Mouse (Mus musculus) T-helper 1 cell (primary cell): ENCODE measurements around the gene Gm3336.

Source experiments
- in situ Hi-C: fragments of 300-600 bp; cut with MboI, MseI; formaldehyde crosslinking; loops from one replicate; pipeline ENCODE4 v1.15.1; 2025; ENCODE audit warnings: high pct_unique_total_duplicates

Gene Gm3336

DNA sequence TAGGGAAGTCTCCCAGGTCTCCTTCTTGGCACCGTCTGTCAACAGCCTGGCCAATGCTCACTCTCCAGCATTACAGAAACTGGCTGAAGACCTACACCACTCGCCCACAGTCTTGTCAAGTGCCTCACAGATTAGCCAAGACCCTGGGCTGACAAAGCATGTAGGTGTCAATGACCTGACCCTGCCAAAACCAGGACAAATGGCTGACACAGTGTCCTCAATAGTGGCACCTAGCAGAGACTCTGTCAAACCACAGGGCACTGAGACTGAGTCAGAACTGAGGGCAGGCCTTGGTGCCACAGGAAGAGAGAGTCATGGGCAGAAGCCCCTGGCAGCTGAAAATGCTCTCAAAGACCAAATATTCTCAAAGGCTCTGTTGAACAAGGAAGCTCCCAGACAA lies 3.3 kb upstream of the Gm3336 start:
- in situ Hi-C loops: loop anchor here (10.0 kb wide), 1 partner anchor 50 kb away; the partner anchor contains the start of gene Mpv17l2

DNA sequence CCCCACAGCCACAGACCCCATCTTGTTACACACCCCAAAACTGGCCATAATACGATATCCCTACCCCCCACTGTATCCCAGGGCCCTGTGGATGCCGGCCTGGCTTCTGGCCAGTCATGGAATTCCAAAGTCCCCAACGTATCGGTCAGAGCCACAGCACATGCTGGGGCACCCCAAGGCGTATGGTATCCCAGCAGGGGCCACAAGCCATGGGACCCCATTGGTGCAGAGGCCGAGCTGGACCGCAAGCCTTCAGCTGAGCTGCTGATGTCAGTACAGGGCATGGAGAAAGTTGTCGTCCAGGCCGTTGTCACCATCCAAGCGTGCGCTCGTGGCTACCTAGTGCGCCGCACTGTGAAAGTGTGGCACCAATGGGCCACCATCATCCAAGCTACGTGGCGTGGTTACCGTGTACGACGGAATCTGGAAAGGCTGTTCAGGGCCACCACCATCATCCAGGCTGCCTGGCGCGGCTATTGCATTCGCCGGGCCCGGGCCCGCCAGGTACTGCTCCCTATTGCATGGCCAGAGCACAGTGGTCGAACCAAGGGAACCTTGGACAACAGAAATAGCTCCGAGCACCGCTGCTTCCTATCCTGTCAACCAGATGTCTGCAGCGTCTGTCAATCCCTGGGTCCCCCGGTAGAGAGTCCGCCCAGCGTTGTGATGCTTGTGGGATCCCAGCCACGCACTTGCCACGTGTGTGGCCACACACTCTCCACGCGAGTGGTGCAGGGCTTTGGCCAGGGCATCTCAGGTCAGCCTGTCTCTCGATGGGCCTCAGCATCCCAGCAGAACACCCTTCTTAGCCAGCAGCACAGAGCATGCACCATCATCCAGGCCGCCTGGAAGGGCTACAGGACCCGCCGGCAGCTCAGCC lies 1.6 kb upstream of the Gm3336 start:
- in situ Hi-C loops: loop anchor here (10.0 kb wide), 1 partner anchor 48 kb away; the partner anchor contains the start of gene Mpv17l2

DNA sequence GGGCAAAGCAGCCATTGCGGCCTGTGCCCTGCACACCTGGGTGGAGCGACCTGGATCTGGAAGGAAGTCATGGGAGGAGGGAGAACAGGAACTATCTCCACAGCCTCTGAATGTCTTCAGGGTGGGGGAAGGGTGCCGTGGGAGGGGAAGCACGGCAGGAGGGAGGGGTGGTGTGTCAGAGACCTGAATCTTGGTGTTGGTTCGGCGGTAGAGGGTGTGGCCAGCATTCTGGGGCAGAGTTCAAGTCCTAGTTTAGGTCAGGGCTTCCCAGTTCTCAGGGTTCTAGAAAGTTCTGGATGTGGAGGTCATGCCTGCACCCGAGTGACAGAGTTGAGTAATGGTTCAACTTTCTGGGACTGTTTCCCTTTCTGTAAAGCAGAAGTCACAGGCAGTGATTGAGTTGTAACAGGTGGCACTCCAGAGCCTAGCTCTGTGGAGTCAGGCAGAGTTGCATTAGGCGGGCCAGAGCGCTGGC lies 1.5 kb downstream of the Gm3336 start:
- in situ Hi-C loops: loop anchor here (10.0 kb wide), 1 partner anchor 45 kb away; the partner anchor contains the start of gene Mpv17l2

DNA sequence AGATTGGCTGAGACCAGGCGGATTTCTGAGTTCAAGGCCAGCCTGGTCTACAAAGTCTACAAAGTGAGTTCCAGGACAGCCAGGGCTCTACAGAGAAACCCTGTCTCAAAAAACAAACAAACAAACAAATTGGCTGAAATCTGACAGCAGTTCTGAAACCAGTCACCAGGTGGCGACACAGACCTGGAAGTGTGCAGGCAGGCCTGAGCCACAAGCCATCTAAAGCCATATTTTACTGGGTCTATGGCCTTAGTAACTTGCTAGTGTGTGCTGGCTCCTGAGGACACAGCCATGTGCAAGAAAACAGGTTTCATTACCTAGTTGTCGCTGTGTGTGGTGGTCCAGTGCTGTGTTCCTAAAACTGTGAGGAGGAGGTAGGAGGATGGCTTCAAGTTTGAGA lies 2.4 kb downstream of the Gm3336 start:
- in situ Hi-C loops: no loop called here

DNA sequence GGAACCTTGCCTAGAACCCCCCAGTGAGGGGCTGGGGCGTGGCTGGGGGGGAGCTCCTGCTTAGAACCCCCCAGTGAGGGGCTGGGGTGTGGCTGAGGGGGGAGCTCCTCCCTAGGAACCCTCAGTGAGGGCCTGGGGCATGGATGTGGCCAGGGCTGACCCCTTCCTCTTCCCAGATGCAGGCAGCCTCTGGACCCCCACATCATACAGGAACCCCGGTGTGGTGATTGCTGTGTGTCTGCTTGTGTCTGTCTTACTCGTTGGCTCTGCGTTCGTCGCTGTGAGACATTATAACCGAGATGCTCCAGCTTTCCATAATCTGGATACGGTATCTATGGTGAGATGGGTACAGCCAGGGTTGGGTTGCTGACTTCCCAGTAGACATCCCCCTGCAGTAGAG lies 3.3 kb downstream of the Gm3336 start:
- in situ Hi-C loops: no loop called here

DNA sequence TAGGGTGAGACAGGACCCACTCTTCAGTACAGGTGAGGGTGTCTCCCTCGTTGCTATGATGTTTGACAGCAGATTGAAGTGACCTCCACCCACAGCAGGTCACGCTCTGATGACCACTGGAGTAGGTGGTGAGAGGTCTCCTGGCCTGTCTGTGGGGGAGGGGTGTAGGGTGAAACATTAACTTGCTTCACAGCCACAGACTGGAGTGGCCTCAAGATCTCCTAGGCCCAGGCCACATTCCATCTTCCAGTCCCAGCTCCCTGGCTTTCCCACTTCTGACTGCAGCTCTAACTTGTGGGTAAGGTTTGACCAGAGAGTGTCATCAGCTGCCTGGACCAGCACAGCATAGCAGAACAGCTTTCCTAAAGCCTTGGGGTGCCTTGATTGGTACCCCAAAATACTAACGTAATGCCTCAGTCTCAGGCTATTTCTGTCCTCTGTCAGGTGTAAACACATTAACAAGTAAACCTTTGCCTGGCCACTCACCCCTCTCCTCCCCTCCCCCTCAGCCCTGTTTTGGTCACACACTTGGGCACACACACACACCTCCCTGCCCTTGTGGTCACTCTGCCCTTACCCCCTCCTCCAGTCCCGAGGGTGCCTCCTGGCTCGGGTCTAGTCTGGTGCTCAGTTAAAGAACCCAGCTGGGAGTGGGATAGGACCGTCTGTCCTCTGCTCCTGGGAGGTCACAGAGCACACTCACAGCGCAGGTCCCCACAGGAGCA lies 5.3 kb downstream of the Gm3336 start, which contains the start of gene Pde4c:
TSS of gene Pde4c (plus strand) at position 235 of the 725 bp plus-strand sequence.
- in situ Hi-C loops: no loop called here

DNA sequence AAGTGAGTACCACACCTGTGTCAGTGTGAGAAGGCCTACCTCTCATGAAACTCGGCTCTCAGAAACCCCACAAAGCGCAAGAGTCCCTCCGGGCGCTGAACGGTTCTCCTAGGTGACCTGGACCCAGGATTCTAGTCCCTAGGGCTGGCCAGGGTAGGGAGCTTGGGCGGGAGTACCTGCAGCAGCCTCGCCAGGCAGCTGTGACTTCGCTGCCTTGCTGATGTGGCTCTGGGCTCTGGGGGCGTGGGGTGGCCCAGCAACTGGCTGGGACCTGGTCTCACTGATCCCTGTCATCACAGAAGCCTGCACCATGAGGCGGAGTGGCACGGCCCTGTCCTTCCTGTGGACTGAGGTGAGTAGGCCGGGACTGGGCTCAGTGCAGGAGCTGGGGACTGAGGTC lies 5.9 kb downstream of the Gm3336 start:
- in situ Hi-C loops: no loop called here

DNA sequence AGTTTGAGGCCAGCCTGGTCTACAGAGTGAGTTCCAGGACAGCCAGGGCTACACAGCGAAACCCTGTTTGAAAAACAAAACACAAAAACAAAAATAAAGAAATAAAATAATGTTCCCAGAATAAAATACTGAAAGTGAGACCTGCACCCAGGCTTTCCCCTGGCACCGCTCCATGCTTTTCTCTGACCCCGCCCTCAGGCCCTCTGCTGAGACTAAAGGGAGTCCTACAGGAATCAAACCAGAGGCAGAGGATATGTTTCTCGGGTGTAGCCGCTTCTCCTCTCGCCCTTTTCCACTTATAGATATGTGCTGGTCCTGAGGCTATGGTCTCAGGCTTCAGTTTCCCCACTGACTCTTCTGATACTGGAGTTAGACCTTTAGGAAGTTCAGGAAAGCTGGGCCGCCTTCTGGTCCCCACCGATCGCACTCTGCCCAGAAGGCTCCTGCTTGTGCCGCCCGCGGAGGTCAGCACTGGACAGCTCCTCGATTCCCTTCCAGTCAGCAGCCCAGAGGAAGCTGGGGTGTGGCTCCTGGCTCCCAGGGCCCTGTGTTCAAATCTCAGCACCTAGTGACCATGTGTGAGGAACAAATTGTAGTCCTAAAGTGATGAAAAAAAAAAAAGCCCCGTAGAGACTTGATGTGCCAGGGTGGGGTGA lies 7.6 kb downstream of the Gm3336 start:
- in situ Hi-C loops: no loop called here

DNA sequence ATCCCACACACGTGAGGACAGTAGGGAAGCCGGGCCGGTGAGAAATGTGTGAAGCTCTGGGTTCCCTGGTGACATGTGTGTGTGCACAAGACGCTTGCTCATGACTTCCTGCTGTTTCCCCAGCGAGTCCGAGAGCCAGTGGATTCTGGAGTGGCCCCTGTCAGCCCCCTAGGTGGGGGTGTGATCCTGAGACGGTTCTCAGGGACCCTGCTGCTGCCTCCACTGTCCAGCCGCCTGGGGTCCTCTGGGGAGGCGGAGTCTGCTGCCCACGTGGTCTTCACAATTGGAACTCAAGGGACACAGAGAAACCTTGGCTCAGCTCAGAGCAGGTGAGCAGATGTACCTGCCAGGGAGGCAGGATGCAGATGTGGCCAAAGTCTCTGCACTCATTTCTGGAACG lies 8.4 kb downstream of the Gm3336 start:
- in situ Hi-C loops: no loop called here

DNA sequence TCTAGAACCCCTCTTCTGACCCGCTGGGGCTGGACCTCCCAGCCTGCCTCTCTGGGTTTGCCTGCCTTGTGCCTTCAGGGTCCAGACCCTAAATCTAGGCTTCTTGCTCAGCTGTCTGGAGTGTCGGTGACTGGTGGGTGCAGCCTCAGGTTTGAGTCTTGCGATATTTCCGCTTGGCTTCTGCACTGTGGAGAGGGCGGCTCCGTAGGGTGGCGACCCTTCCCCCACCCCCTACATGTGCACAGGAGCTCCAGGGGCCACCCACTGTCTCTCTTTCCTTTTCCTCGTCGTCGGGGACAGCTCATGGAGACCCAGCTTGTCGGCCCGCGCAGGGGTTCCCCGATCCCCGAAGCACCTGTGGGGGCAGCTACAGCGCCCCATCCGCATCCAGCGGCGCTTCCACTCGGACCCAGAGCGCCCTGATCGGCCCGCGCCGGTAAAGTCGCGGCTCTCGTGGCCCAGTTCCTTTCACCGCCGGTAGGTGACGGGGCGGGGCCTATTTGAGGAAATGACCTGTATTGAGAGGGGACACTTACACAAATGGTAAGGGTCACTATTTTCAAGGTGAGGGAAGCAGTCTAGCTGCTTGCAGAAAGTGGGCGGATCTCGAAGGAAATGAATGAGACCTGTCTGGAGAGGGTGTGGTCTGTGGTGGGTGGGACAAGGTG lies 11.6 kb downstream of the Gm3336 start:
- in situ Hi-C loops: loop anchor here (10.0 kb wide), 1 partner anchor 235 kb away; no protein-coding TSS in a partner anchor

DNA sequence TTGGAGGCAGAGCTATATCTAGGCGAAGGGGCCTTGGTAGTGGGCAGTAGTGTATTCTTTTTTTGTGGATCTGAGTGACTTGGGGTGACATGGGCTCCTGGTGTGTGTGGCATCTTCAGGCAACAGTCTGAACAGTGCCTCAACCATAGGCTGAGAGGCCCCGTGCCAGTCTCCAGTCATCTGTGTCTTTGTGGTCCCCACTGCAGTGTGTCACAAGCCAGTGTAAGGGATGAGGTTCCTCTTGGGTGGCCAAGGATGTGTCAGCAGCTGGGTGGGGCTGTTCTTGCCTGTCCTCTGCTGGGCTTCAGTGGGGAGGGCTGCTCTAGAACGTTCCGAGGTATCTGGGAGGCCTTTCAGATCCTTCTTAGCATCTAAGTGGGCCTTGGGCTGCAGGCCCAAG lies 12.6 kb downstream of the Gm3336 start:
- in situ Hi-C loops: loop anchor here (10.0 kb wide), 1 partner anchor 234 kb away; no protein-coding TSS in a partner anchor

DNA sequence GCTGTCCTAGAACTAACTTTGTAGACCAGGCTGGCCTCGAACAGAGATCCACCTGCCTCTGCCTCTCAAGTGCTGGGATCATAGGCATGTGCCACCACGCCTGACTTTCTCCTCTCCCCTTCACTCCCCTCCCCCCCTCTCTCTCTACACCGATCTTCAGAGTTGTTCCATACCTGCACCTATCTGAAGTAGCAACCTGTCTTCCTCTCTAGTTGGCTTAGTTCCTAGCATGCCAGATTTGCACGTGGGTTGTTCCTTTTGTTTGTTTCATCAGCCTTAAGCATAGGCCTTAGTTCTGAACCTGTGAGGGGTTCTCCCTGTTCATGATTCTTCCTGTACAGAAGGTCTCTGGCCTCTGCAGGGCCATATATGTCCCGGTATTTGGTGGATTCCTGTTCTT lies 19.4 kb downstream of the Gm3336 start:
- in situ Hi-C loops: loop anchor here (10.0 kb wide), 1 partner anchor 227 kb away; no protein-coding TSS in a partner anchor

DNA sequence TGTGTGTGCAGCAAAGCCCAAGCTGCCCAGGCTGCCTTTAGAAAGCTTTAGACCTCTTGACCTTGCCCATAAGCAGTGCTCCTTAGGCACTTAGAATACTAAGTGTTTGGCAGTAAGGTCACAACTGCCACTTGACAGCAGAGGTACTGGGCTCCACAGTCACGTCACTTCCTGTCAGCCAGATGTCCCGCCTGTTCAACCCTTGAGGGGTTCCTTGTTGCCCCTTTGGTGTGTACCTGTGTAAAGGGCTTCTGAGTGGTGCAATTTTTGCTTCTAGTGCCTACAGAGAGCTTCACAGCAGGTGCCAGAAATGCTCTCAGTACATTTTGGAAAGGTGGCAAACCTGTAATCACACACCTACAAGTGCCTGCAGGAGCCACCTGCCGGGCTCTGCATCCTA lies 19.9 kb downstream of the Gm3336 start:
- in situ Hi-C loops: loop anchor here (10.0 kb wide), 1 partner anchor 227 kb away; no protein-coding TSS in a partner anchor

DNA sequence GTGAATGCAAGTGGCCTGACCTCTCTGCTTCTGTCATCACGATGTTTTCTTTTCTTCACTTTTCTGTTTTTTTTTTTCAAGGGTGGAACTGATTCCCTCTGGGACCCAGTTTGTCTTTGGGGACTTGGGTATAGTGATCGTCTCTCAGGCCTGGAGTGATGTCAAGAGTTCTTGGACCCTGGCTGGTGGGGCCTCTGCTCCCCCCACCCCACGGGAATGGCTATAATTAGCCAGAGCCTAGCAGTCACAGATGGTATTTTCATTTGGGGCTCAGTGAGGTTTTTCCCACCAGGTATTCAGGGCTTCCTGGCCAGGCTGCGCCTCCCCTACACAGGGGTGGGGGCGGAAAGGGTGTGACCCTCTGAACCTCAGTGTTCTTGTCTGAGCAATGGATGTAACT lies 23.3 kb downstream of the Gm3336 start:
- in situ Hi-C loops: no loop called here

DNA sequence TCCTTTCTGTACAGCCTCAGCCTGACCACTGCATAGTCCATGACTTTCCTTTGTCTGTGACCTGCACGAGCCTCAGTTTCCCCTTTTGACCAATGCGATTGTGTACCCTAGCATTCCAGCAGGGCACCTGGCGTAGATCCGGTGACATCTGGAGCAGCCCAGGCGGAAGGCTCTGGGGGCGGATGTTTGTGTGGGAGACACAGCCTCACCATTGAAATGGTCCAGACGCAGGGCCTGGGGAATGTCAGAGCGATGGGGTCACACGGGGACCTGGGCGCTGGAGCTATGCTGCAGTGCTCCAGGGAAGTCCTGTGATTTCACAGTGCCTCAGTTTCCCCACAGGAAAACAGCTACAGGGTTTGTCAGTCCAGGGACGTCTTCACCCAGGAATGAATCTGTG lies 23.8 kb downstream of the Gm3336 start:
- in situ Hi-C loops: no loop called here

DNA sequence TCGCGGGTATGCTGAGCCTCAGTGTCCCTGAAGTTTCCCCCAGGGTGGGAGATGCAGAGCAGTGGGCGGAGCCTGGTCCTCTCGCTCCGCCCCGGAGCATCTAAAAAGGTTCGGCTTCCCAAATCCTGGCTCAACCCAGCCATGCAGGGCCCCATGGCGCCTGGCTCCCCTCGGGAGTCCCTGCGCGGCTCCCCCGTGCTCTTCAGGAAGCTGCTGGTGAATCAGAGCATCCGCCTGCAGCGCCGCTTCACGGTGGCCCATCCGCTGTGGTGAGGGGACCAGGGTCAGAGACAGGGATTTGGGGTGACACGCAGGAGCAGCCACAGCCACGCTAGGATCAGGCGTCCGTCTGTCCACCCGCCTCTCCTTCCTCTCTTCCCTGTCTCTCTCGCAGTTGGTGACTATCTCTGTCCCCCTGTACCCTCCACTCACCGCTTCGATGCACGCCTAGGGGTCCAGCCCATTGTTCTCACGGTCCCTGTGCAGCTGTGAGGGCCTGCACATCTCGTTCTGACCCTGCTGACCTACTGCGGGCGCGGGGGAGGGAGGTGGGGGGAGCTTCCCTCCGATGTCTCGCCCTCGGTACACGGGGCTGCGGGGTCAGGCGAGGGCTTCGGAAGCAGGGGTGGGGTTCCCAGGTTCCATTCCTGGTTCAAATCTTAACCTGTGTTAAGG lies 24.8 kb downstream of the Gm3336 start:
- in situ Hi-C loops: no loop called here

DNA sequence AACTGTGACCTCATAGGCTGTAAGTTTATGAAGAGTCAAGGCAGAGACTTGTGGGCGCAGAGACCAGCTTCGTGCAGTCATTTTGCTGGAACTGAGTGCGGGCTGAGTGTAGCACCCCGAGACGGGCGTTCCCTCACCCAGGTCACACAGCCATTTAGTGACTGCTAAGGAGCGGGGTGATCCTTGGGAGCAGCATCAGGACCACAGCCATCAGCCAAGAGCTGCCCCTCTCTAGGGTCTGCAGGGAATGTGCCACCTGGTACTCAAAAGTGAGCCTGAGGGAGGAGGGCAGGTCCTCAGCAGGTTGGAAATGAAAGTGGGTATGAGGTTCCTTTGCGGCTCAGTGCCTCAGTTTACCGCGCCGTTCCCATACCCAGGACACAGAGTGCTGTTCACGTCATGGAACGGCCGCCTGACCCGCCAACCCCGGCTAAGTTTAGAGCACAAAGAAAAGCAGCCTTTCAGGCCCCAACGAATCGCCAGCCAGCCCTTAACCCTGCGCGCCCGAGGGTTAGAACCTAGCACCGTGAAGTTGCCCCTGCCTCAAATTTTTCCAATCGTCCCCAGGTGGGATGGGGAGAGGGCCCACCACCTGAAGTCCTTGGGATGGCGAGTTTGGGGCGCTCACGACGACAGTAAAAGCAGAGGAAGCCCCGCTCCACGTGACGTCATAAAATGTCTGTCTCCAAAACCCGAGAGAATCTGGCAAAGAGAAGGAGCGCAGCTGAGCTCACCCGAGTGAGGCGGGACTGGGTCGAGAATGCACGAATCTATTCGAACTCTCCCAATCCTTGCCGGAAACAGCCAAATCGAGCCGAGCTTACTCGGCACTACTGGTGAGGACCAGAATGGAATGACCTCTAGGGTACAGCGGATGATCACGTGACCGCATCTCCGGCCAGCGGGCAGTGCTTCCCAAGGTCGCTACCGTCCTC lies 25.6 kb downstream of the Gm3336 start:
- in situ Hi-C loops: no loop called here

DNA sequence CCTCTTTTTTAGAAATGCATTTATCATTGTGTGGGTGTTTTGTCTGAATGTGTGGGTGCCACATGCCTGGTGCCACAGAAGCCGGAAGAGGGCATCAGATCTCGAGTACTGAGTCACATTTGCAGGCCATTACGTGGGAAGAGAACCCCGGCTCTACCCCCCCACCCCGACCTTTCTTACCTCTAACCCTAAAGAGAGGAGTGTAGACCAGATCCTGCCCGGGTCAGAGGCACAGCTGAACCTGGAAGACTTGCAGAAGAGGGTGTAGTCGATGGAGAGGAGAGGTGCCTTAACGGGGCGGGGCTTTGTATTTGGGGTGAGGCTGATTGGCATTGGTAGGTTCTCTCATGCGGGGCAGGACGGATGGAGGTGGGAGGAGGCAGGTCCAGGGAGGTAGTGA lies 26.5 kb downstream of the Gm3336 start:
- in situ Hi-C loops: no loop called here

DNA sequence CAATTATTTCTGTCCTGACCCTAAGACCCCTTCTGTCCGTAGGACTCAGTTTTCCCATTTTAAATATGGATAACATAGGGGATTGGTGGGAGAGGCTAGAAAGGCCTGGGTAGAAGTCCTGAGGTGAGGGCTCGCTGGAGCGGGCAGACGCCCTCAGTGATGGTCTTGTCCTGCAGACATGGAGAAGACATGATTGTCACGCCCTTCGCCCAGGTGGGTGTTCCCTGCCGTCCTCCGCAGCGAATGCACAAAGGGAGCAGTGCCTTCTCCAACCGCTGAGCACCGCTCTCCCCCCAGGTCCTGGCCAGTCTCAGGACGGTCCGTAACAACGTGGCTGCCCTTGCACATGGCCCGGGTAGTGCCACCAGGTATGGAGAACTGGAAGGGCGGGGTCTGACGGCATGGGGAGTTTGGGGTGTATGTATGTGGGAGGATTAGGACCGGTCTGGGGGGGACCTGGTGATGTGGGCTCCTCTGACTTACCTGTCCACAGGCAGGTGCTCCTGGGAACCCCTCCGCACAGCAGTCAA lies 27.4 kb downstream of the Gm3336 start:
- in situ Hi-C loops: no loop called here
